Mouse (Mus musculus) liver (tissue): ENCODE measurements around the gene Rpl22.
A peak's percentile ranks its signal among the peaks of the same experiment; 100 is the strongest.

Experiments
- DNase-seq: peaks from one replicate; pipeline ENCODE4 v3.0.0-alpha.2; 2020; ENCODE audit warnings: mixed read lengths

Gene Rpl22

GRCm38 (mm10) chr4:152325574-152326411 is at the start of gene Rpl22:
Gene Rpl22, plus strand, starts transcription at chr4:152325742.
- DNase-seq, result peak; percentile 94

GRCm38 (mm10) chr4:152276389-152277347 is 48.9 kb upstream of the Rpl22 start:
- no peak for DNase-seq

GRCm38 (mm10) chr4:152277916-152278315 is 47.6 kb upstream of the Rpl22 start:
- DNase-seq, result no peak

DNA sequence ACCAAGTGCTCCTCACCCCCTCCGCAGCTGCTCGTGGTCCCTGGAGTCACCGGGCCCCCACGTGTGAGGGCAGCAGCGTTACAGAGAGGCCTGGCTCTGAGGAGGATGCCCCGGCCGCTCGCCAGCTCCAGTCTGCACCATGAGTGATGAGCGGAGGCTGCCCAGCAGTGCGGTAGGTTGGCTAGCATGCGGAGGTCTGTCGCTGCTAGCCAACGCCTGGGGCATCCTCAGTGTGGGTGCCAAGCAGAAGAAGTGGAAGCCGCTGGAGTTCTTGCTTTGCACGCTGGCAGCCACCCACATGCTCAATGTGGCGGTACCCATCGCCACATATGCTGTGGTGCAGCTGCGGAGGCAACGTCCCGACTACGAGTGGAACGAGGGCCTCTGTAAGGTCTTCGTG is 46.6 kb upstream of the Rpl22 start:
- DNase-seq, result no peak

GRCm38 (mm10) chr4:152281601-152282000 is 43.9 kb upstream of the Rpl22 start:
- DNase-seq, result no peak

DNA sequence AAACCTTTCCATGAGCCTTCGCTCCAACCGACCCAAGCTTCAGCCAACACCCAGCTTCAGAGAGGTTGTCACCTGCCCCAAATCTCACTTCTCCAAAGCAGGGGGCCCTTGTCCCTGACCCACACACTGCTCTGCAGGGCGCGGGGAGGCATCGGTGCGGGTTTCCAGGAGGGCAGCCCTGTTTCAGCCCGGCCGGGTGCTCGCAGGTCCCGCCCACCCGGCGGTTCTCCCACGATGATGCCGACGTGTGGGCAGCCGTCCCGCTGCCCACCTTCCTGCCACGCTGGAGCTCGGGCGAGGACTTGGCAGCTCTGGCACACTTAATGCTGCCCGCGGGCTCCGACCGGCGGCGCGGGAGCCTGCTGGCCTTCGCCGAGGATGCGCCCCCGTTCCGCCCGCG is 42.8 kb upstream of the Rpl22 start:
- no peak for DNase-seq

GRCm38 (mm10) chr4:152283186-152283950 is 42.2 kb upstream of the Rpl22 start:
- peak; percentile 81 for DNase-seq

- peak; percentile 53 for DNase-seq
Observed at GRCm38 (mm10) chr4:152285505-152285904, 40.0 kb upstream of the Rpl22 start.

- DNase-seq, result no peak
Observed at GRCm38 (mm10) chr4:152286183-152286582, 39.4 kb upstream of the Rpl22 start.

DNA sequence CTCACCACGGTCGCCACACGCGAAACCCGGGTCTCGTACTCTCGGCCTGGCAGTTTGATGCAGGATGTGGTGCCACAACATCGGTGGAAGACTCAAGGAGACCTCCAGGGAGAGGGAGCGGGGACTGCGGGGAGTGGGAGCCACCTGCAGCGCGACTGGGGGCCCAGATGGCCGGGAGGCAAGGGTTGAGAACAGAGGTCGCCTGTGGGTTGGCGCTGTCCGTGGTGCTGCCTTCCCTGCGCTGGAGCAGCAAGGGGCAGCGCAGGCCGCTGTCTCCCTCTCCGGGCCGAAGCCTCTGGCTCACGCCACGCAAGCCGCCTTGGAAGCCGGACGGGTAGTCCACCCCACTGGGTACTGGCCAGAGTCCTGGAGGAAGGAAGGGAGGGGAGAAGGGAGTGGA is 38.7 kb upstream of the Rpl22 start:
- DNase-seq, result peak; percentile 68

GRCm38 (mm10) chr4:152287317-152288120 is 38.0 kb upstream of the Rpl22 start:
- no peak for DNase-seq

DNA sequence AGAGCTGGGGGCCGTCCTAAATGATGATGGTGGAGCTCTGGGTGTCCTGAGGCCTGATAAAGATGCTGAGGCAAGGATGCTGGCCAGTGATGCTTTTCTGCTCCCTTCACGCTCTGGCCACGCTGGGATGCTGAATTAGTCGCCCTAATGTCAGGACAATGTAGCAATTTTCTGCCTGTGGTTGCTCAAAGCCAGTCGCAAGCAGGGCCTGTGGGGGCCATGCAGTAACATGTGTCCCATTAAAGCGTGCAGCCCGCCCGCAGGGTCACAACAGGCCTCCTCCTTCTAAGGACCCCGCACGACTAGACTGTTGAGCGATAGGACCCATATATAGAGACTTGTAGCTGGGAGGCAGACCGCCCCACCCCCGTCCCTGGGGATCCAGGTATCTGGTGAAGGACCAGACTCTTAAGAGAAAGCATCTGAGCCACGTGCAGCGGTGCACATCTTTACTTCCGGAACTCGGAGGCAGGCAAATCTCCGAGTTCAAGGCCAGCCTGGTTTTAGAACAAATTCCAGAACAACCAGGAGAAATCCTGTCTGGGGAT is 37.1 kb upstream of the Rpl22 start:
- no peak for DNase-seq

DNA sequence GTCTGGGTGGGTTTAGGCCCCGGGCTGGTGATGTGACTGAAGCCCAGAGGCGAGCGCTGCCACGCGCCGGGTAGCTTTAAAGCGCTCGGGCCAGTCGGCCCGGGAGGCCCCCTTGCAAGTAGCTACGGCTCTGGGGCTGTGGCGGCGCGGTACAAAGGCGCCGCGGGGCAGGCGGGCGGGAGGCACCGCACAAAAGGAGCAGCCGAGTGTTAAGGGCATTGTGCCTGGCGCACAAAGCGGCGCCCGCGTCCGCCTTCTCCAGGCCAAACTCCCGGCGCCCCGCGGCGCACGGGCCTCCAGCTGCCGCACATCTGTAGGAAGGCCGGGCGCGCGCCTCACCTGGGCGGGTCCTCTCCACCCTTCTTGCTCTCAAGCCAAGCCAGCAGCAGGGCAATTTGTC is 35.2 kb upstream of the Rpl22 start:
- no peak for DNase-seq

DNA sequence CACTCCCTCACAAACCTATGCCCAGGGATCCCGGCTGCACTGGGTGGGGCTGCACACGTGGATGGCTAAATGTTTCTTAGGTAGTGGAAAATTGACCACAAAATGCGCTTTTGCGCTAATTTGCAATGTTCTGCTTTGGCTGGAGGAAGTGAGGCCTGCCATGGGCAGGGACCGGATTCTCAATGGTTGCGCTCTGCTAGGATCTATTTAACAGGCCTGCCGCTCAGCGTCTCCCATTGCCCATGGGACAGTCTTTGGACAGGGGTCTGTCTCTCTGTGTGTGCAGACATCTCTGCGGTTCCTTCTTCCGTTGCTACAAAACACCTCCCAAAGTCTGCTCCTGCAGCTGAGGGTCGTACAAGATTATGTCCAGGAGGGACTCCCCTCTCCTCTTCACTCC is 34.6 kb upstream of the Rpl22 start:
- no peak for DNase-seq

DNA sequence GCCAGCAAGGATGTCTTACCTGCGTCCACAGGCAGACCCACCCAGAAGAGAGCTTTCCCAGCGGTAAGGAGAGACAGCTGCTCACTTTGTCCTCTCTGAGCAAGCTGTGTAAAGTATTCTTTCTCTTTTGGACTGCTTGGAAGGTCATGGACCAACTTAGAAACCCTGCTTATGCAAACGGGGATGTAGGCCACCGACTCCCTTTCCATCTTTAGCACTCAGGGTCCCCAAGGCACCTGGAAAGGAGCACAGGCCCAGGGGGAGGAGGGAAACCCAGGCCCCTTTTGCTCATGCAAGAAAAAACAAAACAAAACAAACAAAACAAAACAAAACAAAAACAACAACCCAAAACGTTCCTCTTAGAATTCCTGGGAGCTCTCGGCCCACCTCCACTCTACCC is 34.0 kb upstream of the Rpl22 start, which contains the start of gene Hes3:
TSS of gene Hes3 (minus strand) at position 101 of the 400 bp plus-strand sequence.
- no peak for DNase-seq

GRCm38 (mm10) chr4:152292102-152292765 is 33.3 kb upstream of the Rpl22 start:
- DNase-seq, result no peak

GRCm38 (mm10) chr4:152294188-152294929 is 31.2 kb upstream of the Rpl22 start:
- no peak for DNase-seq

DNA sequence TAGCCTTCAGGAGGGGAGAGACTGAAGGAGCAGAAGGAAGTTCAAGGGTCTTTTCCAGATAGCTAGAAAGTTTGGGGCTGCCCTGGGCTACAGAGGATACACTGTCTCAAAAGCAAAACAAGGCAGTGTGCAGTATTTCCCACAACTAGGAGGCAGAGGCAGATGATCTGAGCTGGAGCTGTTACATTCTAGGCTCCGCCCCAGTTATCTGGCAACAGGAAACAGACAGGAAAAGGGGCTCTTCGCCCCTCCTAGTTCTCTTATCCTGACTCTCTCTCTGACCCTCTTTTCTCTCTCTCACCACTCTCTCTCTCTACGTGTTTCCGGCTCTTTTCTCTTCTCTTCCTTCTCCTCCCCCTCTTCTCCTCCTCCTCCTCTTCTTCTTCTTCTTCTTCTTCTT is 29.6 kb upstream of the Rpl22 start:
- peak; percentile 57 for DNase-seq

DNA sequence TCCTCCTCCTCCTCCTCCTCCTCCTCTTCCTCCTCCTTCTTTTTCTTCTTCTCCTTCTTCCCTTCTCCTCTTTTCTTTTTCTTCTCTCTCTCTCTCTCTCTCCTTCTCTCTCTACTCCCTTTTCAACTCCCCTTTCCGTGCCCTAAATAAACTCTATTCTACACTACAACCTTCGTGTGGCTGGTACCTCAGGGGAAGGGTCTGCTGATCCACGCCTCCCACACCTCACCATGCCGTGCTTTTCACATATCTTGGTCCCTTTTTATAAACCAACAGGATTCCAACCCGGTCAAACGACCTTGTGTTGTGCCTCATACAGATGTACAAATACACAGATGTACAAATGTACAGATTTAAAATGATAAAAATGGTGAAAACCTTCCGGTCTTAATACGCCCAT is 29.2 kb upstream of the Rpl22 start:
- DNase-seq, result no peak
